Mouse (Mus musculus) kidney, embryonic 16.5 days (tissue): ENCODE results near the gene Abcc3. TPM values are rescaled to one million over a fixed set of nuclear protein-coding genes. Genes with fewer than 3 reads are reported as not detected.

Experiments used
- ATAC-seq: fragments of 200-750 bp; cut with Nextera tagmentation; 2 replicates; pipeline ENCODE4 v1.8.0; 2017; ENCODE audit warnings: moderate TSS enrichment; ENCODE audit not compliant: low FRiP score, low TSS enrichment
- H3K27ac ChIP-seq: fragments of 300-500 bp; sonication (generic); 2 replicates; pipeline ENCODE4 v1.5.1; 2014; ENCODE audit warnings: low read length
- H3K27me3 ChIP-seq: fragments of 300-500 bp; sonication (generic); 2 replicates; pipeline ENCODE4 v1.6.1; 2014; ENCODE audit warnings: low read length, control low read depth, mixed read lengths; ENCODE audit not compliant: insufficient read depth
- H3K36me3 ChIP-seq: fragments of 300-500 bp; sonication (generic); 2 replicates; pipeline ENCODE4 v1.6.1; 2014; ENCODE audit warnings: low read length, control low read depth, mixed read lengths; ENCODE audit not compliant: insufficient read depth
- H3K4me1 ChIP-seq: fragments of 300-500 bp; sonication (generic); 2 replicates; pipeline ENCODE4 v1.6.1; 2014; ENCODE audit warnings: low read length, control low read depth, mixed read lengths; ENCODE audit not compliant: insufficient read depth
- H3K4me2 ChIP-seq: fragments of 300-500 bp; sonication (generic); replicated peaks from 2 replicates; pipeline ENCODE4 v1.6.1; 2014; ENCODE audit warnings: low read depth, low read length
- H3K4me3 ChIP-seq: fragments of 300-500 bp; sonication (generic); 2 replicates; pipeline ENCODE4 v1.5.1; 2014; ENCODE audit warnings: mild to moderate bottlenecking, low read length
- H3K9ac ChIP-seq: fragments of 300-500 bp; sonication (generic); replicated peaks from 2 replicates; pipeline ENCODE4 v1.6.1; 2014; ENCODE audit warnings: low read length
- H3K9me3 ChIP-seq: fragments of 300-500 bp; sonication (generic); 2 replicates; pipeline ENCODE4 v1.6.1; 2016; ENCODE audit warnings: low read length, control low read depth
- WGBS: fragments of 180-500 bp; shearing (Covaris S2); extraction: QIAGEN DNeasy Blood & Tissue Kit; methylation state at CpG from one replicate; pipeline ENCODE4 v1.1.7; 2014; 5-methylcytosine and 5-hydroxymethylcytosine counted together
- polyA plus RNA-seq: library from polyadenylated mRNA; unstranded; fragments of >200 nt; fragmentation: Nextera tagmentation; extraction: Ambion mirVana; gene quantifications from 2 replicates; pipeline ENCODE4 v1.2.1, GENCODE M21; 2015

Abcc3 gene
- polyA plus RNA-seq, 1 experiment from 2014 or later = 7.0 TPM

- ATAC-seq = no peak
- Histone ChIP-seq H3K27me3 (no peaks in the 10 kb centered on the region), H3K27ac (no peak overlapping the region), H3K4me1 (peaks cover 37% of the 10 kb centered on the region), H3K4me3 (no peak overlapping the region), H3K9ac (no peak overlapping the region), H3K4me2 (no peak overlapping the region), H3K9me3 (no peaks in the 10 kb centered on the region), H3K36me3 (no peaks in the 10 kb centered on the region)
- 51% methylated on average over 6 of the region's 6 CpGs for WGBS
Measured at GRCm38 (mm10) chr11:94389724-94390396, 2.9 kb downstream of the Abcc3 start.

- no peaks in the 10 kb centered on the region for H3K27me3 ChIP-seq
- H3K4me1 ChIP-seq = peaks cover 37% of the 10 kb centered on the region
- no peak overlapping the region for H3K9ac ChIP-seq
- no peak overlapping the region for H3K27ac ChIP-seq
- H3K9me3 ChIP-seq = no peaks in the 10 kb centered on the region
- no peaks in the 10 kb centered on the region for H3K36me3 ChIP-seq
- 76% methylated on average over 4 of the region's 4 CpGs for WGBS
- no peak overlapping the region for H3K4me3 ChIP-seq
- no peak overlapping the region for H3K4me2 ChIP-seq
- no peak for ATAC-seq
Measured at GRCm38 (mm10) chr11:94389021-94389420, 3.8 kb downstream of the Abcc3 start.

GRCm38 (mm10) chr11:94387756-94388155 lies 5.0 kb downstream of the Abcc3 start:
- Histone ChIP-seq H3K4me2 (no peak overlapping the region), H3K36me3 (no peaks in the 10 kb centered on the region), H3K27ac (no peak overlapping the region), H3K4me3 (no peak overlapping the region), H3K9ac (no peak overlapping the region), H3K9me3 (no peaks in the 10 kb centered on the region), H3K4me1 (peaks cover 36% of the 10 kb centered on the region), H3K27me3 (no peaks in the 10 kb centered on the region)
- no peak for ATAC-seq
- WGBS = 59% methylated on average over 4 of the region's 4 CpGs

GRCm38 (mm10) chr11:94385977-94386771 lies 6.6 kb downstream of the Abcc3 start:
- Histone ChIP-seq H3K9ac (peak overlapping the region; percentile 10; the same call in 1 of the 2 replicates), H3K9me3 (no peaks in the 10 kb centered on the region), H3K27me3 (no peaks in the 10 kb centered on the region), H3K4me3 (no peak overlapping the region), H3K4me2 (peak overlapping the region; percentile 41), H3K27ac (peak overlapping the region; percentile 80), H3K4me1 (peaks cover 30% of the 10 kb centered on the region), H3K36me3 (no peaks in the 10 kb centered on the region)
- WGBS = 4% methylated on average over 12 of the region's 12 CpGs
- peak; percentile 82 for ATAC-seq

GRCm38 (mm10) chr11:94379736-94380135 lies 13.1 kb downstream of the Abcc3 start:
- no peaks in the 10 kb centered on the region for H3K27me3 ChIP-seq
- no peak overlapping the region for H3K9ac ChIP-seq
- ATAC-seq = no peak
- H3K9me3 ChIP-seq = no peaks in the 10 kb centered on the region
- no peak overlapping the region for H3K4me3 ChIP-seq
- H3K36me3 ChIP-seq = no peaks in the 10 kb centered on the region
- no peak overlapping the region; the same call in 1 of the 2 replicates for H3K27ac ChIP-seq
- no peak overlapping the region for H3K4me2 ChIP-seq
- peaks cover 20% of the 10 kb centered on the region for H3K4me1 ChIP-seq
- 62% methylated on average over 8 of the region's 8 CpGs for WGBS

- Histone ChIP-seq H3K4me2 (no peak overlapping the region), H3K4me3 (no peak overlapping the region), H3K9ac (no peak overlapping the region), H3K27me3 (no peaks in the 10 kb centered on the region), H3K36me3 (no peaks in the 10 kb centered on the region), H3K27ac (peak overlapping the region; percentile 30; the same call in 1 of the 2 replicates), H3K9me3 (no peaks in the 10 kb centered on the region), H3K4me1 (peaks cover 20% of the 10 kb centered on the region)
- 13% methylated on average over 2 of the region's 2 CpGs for WGBS
- ATAC-seq = peak; percentile 83
Measured at GRCm38 (mm10) chr11:94379061-94379460, 13.7 kb downstream of the Abcc3 start.

GRCm38 (mm10) chr11:94374276-94374948 lies 18.4 kb downstream of the Abcc3 start:
- H3K4me1 ChIP-seq = peaks cover 36% of the 10 kb centered on the region
- no peaks in the 10 kb centered on the region for H3K36me3 ChIP-seq
- H3K9ac ChIP-seq = no peak overlapping the region
- H3K27ac ChIP-seq = no peak overlapping the region
- no peaks in the 10 kb centered on the region; the same call in 1 of the 2 replicates for H3K27me3 ChIP-seq
- H3K4me3 ChIP-seq = no peak overlapping the region
- 82% methylated on average over 13 of the region's 13 CpGs for WGBS
- H3K4me2 ChIP-seq = no peak overlapping the region
- ATAC-seq = no peak
- no peaks in the 10 kb centered on the region for H3K9me3 ChIP-seq

- Histone ChIP-seq H3K4me1 (peaks cover 16% of the 10 kb centered on the region), H3K27me3 (no peaks in the 10 kb centered on the region; the same call in 1 of the 2 replicates), H3K9me3 (peaks cover 4% of the 10 kb centered on the region; the same call in 1 of the 2 replicates), H3K4me2 (no peak overlapping the region), H3K9ac (no peak overlapping the region), H3K27ac (no peak overlapping the region), H3K4me3 (no peak overlapping the region), H3K36me3 (no peaks in the 10 kb centered on the region)
- 7% methylated on average over 5 of the region's 5 CpGs for WGBS
- ATAC-seq = peak; percentile 49; the same call in 1 of the 2 replicates
Measured at GRCm38 (mm10) chr11:94370809-94371208, 22.0 kb downstream of the Abcc3 start.

GRCm38 (mm10) chr11:94369981-94370380 lies 22.8 kb downstream of the Abcc3 start:
- Histone ChIP-seq H3K36me3 (no peaks in the 10 kb centered on the region), H3K9me3 (peaks cover 4% of the 10 kb centered on the region; the same call in 1 of the 2 replicates), H3K9ac (no peak overlapping the region), H3K4me3 (no peak overlapping the region), H3K4me1 (peaks cover 22% of the 10 kb centered on the region), H3K4me2 (no peak overlapping the region), H3K27me3 (no peaks in the 10 kb centered on the region; the same call in 1 of the 2 replicates), H3K27ac (no peak overlapping the region)
- no peak for ATAC-seq
- 69% methylated on average over 6 of the region's 6 CpGs for WGBS
